Mouse (Mus musculus): ENCODE results near the gene Adgrl2.

The Adgrl2 gene

DNA sequence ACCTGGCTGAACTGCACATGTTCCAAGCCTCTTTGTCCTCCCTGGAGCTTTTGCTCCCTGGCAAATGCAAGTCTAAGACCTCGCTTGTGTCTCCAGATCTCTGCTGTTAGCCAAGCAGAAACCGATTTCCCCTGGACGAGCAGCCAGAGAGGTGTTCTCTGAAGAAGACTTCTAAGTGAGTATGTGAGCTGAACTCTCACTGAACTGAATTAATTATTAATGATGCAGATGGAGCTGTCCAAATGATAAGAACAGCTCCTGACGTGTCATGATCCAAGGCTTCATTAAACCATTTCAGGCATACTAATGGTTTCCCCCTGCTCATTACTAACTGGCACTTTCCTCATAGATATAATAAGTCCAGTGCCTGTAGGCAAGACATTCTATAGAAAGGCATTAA lies 158.4 kb downstream of the Adgrl2 start:
- DNase-seq (ENCODE audit: low spot score in 2 of 2): no peak

DNA sequence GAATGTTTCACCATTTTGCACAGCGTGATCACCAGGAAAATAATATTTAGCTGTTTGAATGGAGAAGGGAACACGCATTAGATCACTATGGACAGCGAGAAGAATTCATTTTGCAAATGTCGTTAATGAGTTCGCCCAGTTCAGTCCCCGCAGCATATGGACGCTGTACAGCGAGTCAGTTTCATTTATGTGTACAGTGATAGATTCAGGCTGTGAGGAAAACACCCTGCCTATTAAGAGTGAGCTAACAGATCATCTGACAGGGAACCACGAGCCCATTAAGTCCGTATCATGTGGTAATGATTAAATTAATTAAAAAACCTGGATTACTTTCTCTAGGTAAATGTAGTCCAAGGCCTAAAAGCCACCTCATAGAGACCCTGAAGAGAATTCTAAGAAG lies 161.8 kb downstream of the Adgrl2 start:
- no peak for DNase-seq (ENCODE audit: low spot score in 2 of 2)

DNA sequence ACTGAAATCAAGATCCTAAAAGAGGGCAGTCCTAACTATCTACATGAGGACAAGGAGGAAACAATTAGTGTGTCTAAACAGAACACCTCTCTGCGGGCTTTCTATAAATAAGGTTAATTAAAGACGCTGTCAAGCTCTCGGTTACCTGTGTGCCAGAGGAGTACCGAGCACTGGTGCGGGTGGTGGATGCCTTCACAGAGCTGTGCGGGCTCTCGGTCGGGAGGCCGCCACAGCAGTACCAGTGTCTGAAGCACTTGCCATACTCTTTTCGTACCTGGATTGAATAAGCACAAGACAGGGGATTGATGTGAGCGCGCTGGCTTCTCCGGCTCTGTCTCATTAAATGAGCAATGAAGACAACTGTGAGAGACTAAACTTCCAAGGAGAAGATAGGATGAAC lies 166.8 kb downstream of the Adgrl2 start:
- DNase-seq (ENCODE audit: low spot score in 2 of 2): no peak

DNA sequence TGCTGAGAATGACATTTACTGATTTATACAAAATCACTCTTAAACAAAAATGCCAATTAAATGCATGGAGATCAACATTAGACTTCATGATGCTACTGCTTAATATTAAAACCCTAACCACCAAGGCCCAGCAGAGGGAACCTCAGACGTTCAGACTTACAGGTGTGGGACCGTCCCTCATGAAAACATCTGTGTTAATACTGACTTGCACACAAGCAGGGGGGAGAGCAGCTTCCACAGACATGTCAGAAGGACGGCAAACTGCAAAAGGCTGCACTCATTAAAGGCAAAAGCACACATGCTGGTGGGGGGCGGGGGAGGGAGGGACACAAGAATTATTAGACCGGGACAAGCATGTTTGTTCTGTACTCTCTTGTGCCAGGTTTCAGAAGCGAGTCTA lies 168.7 kb downstream of the Adgrl2 start:
- DNase-seq (ENCODE audit: low spot score in 2 of 2): no peak

DNA sequence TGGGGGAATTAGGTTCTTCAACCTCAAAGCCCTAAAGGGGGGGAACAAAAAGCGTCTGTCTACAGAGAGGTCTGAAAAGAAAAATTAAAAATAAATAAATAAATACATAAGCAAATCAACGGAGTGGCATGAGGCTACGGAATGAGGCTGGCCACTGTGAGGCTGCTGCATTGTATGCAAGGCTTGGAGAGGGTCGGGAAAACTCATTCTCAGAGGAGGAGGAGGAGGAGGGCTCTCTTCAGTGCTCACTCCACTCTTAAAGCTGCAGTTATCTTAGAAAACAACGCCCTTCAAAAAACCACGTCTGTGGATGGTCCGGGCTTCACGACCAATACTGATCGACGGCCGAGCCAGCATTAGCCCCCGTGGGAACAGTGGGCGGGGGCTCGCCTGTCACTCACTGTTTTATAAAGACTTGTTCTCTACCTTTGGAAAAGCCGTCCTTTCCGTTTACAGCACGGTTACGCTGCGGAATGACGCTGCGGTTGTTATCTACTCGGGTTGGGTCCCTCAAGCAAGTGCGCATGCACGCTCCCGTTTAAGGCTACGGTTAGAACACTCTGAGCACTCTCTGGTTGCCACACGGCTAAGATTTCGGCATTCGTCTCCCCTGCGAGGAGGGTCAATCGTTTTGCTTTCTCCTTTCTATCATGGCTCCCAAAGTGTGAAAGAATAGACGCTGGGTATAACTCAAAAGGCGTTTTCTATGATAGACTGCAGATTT lies 170.9 kb downstream of the Adgrl2 start:
- no peak for DNase-seq (ENCODE audit: low spot score in 2 of 2)

DNA sequence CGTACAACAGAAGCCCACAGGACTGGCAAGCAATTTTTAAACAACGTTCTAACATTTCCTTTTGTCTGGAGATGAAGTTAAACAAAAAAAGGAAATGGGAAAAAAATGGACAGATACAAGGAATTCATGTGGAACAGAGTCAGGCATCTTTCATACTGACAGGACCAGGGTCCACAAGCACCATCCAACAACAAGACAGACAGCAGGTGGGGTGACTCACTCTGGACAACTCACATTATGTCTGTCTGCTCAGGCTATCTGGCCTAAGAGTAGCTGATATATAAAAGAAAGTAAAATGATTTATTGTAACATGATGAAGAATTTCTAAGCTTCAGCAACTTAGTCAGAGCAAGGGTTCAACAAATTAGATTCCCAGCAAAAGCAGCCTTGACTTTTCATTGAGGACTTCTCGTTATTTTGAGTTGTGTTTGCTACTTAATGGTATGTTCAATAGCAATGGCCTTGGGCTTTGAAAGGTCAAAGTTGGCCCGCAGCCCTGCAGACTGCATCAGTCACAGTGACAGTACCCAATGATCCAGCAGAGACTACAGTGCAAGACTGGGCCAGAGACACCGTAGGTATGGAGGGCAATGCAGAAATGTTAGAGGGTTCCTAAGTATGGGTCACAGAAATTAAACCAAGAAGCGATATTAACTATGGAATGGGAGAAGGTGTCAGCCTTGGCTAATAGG lies 171.8 kb downstream of the Adgrl2 start:
- no peak for DNase-seq (ENCODE audit: low spot score in 2 of 2)

DNA sequence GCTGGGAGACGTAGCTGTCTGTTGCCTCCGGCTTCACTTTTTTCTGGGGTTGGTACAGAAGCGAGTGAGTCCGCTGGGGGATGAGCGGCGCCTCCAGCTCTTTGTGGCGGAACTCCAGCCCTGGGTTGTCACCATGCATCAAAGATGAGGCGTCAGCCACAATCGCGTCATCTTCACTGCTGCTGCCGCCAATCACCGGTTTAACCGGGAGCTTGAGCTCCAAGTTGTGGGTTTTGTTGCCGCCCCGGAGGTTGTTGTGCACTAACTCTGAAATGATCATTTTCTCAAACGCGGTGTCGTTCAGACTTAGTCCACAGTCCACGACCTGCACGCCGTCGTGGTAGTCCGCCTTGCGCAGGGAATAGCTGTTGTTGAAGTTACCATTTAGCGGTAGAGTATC lies 172.9 kb downstream of the Adgrl2 start:
- DNase-seq (ENCODE audit: low spot score in 2 of 2): no peak

DNA sequence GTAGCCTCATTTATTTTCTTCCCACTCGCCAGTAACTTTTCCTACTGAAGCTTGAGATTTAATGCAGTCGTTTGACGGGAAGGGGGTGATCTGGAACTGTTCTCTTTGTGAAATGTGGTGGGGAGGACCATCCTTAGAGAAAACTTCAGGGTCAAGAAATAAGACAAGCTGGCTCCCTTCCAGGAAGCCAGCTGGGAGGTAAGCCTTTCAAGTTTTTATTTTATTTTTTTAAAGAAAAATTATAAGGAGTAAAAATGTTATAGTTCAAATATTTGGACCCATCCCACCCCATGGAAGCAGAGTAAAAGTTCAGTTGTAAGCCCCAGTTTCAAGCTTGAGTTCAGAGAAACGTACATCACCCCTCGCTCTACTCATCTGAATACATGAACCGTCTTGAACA lies 177.2 kb downstream of the Adgrl2 start:
- no peak for DNase-seq (ENCODE audit: low spot score in 2 of 2)

DNA sequence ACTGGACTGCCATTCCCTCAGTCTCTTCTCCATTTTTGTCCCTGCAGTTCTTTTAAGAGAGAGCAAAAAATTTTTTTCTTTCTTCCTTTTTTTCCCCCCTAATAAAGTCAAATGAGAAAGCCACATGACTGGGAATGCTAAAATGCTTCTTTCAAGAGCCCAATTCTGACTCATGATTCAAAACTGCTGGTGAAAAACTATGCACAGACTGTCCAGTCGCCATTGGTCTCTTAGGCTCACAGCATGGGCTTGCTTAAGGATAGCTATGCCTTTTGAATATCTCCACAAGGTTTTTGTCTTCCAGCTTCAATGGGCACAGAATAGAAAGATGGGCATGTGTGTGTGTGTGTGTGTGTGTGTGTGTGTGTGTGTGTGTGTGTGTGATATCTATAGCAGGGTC lies 178.3 kb downstream of the Adgrl2 start:
- no peak for DNase-seq (ENCODE audit: low spot score in 2 of 2)

DNA sequence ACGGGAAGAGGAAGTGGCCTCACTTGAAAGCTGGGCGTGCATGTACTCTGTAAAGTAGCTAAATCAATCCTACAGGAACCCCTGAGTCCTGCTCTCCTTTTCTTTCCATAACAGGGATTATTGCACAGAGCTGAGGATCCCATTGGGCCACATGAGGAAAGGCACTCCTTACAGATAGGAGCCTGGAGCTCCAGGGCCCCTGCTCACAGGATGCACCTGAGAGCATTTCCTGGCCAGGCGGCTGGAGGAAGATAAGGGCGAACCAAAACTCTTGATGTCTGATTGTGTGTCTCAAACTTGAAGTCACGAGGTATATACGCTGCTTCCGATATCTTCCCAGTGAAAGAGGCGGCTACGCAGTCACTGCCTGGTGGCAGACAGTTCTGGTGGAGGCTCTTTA lies 183.4 kb downstream of the Adgrl2 start:
- no peak for DNase-seq (ENCODE audit: low spot score in 2 of 2)

DNA sequence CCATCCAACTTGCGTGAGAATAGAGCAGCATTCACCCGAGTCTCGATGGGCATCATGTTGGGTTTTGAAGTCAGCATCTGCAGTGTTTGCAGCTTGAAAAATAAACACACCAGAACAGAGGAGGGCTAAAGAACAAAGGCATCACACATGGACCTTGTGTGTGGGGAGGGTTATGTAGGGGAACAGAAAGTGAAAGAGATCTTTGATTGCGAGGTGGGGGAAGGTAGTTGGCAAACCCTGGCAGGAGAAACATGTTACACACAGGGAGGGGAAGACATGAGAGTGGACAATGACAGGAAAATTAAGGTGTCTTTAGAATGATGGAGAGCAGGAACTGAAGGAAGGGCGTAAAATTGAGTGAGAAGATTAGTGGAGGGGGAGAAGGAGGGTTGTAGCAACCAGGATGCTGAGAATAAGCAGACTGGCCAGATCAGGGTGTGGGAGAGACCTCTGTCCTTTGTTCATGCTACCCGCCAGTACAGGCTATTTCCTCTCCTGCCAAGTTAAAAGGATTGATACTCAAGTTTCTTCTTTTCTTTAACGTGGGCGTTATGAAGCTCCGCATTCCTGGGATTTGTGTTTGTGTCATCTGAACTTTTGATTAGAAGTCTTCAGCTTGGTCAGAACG lies 197.0 kb downstream of the Adgrl2 start:
- DNase-seq (ENCODE audit: low spot score in 2 of 2): no peak

DNA sequence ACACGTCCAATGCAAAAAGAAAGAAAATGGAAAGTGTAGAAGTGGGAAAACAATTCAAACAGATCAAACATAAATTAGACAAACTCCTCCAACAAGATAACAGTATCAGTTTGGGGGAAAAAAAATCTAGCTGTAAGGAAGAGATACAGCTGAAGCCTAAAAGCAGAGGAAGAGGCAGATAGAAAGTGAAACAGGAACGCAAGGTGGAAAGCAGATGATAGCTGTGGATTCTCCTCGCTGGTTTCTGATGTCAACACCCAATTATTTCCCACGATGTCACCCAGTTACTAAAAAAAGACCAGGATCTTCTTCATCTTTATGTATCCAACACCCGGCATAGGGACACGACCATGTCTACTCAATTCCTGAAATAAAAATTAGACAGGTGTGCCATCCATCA lies 220.0 kb downstream of the Adgrl2 start:
- no peak for DNase-seq (ENCODE audit: low spot score in 2 of 2)

Data from right cerebral cortex, adult 2 months (tissue).